Mouse (Mus musculus) erythroblast, adult 5-6 weeks (primary cell): ENCODE results near the gene Ldhc. TPM values are rescaled to one million over a fixed set of nuclear protein-coding genes. Genes with fewer than 3 reads are reported as not detected.
A peak's percentile ranks its signal among the peaks of the same experiment; 100 is the strongest.
"Not testable (repeated sequence)": the region's sequence is repeated elsewhere in the genome, so short reads cannot be mapped to it uniquely, and the experiment has no call there.

Source experiments
- ATAC-seq: replicated peaks from 2 replicates; pipeline ENCODE4 v1.8.0; 2016; ENCODE audit warnings: moderate number of reproducible peaks, mild to moderate bottlenecking, moderate TSS enrichment, inconsistent platforms; ENCODE audit not compliant: poor library complexity, low FRiP score, severe bottlenecking
- total RNA-seq, 2 experiments: library from RNA; stranded (forward) in 1 of 2; stranded (reverse) in 1 of 2; fragments of 150-400 nt in 1 of 2; fragments of 200-764, 138-1000 nt in 1 of 2; gene quantifications; 2 replicates each; pipeline versions ENCODE4 v1.2.3 to v1.2.4; 2015 to 2017; ENCODE audit warnings: low replicate concordance in 2 of 2

Gene Ldhc
- total RNA-seq, 2 experiments from 2014 or later, result not detected

GRCm38 (mm10) chr7:46840326-46840725, 20.7 kb upstream of the Ldhc start:
- no peak for ATAC-seq

- no peak for ATAC-seq
Measured at GRCm38 (mm10) chr7:46840787-46841525, 20.0 kb upstream of the Ldhc start, which contains the start of gene Ldha. Gene Ldha, plus strand, starts transcription at chr7:46841475.

- ATAC-seq, result no peak
Measured at GRCm38 (mm10) chr7:46842278-46842677, 18.7 kb upstream of the Ldhc start.

- ATAC-seq, result no peak
Measured at GRCm38 (mm10) chr7:46843576-46843975, 17.4 kb upstream of the Ldhc start.

GRCm38 (mm10) chr7:46845211-46845977, 15.6 kb upstream of the Ldhc start:
- peak; percentile 78 for ATAC-seq

GRCm38 (mm10) chr7:46845978-46846485, 15.0 kb upstream of the Ldhc start:
- peak; percentile 45 for ATAC-seq

- ATAC-seq, result 0 out of 2 replicates have a peak, but pooled peaks have one; percentile 40
Measured at GRCm38 (mm10) chr7:46846486-46847244, 14.3 kb upstream of the Ldhc start.

- ATAC-seq, result no peak
Measured at GRCm38 (mm10) chr7:46849287-46849686, 11.7 kb upstream of the Ldhc start.

GRCm38 (mm10) chr7:46851026-46851425, 10.0 kb upstream of the Ldhc start:
- no peak for ATAC-seq

GRCm38 (mm10) chr7:46852666-46853065, 8.3 kb upstream of the Ldhc start:
- ATAC-seq, result no peak

- ATAC-seq, result no peak
Measured at GRCm38 (mm10) chr7:46853365-46853764, 7.6 kb upstream of the Ldhc start.

GRCm38 (mm10) chr7:46855866-46856560, 5.0 kb upstream of the Ldhc start:
- no peak for ATAC-seq

- no peak for ATAC-seq
Measured at GRCm38 (mm10) chr7:46857436-46857835, 3.6 kb upstream of the Ldhc start.

- ATAC-seq, result no peak
Measured at GRCm38 (mm10) chr7:46859031-46859430, 2.0 kb upstream of the Ldhc start.

GRCm38 (mm10) chr7:46871988-46872387, 11.0 kb downstream of the Ldhc start:
- ATAC-seq, result no peak

GRCm38 (mm10) chr7:46876841-46877240, 15.8 kb downstream of the Ldhc start:
- no peak for ATAC-seq

GRCm38 (mm10) chr7:46877255-46877654, 16.3 kb downstream of the Ldhc start:
- ATAC-seq, result no peak

- no peak for ATAC-seq
Measured at GRCm38 (mm10) chr7:46879851-46880250, 18.8 kb downstream of the Ldhc start.

- no peak for ATAC-seq
Measured at GRCm38 (mm10) chr7:46880992-46881391, 20.0 kb downstream of the Ldhc start.

- ATAC-seq, result not testable (repeated sequence)
Measured at GRCm38 (mm10) chr7:46881941-46882340, 20.9 kb downstream of the Ldhc start.
